Mouse (Mus musculus): ENCODE measurements around the gene Prr13. TPM values are rescaled to one million over a fixed set of nuclear protein-coding genes. Genes with fewer than 3 reads are reported as not detected.

Gene Prr13
- polyA plus RNA-seq, 1 experiment: 166 TPM

DNA sequence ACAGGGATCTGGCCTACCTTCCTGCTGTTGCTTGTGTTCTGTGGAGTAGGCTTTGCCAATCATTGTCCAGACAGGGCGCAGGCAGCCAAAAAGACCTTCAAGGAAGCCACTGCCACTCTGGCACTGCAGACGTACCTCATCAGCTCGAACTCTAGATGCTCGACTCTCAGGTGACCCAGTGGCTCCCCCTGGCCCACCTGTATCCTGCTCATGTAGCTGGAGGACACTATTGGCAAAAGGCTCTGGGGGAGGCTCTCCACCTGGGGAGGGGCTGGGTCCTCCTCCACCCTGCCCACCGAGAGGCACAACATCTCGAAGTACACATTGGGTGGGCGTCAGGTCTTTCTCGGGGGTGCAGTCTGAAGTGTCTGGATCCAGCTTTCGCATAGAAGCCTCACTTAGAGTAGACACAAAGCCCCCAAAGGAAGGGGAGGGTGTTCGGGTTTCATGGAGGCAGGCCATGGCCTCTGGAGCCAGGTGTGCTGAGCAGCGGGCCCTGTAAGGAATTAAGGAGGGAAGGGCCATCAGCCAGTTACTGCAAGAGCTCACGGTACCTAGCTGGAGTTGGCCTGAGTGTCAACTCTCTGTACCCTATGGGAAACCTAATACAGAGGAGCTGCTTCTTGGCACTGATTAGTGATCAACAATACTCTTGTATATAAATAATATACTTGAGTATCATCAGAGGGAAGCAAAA is 46.4 kb downstream of the Prr13 start:
- no peak for DNase-seq (ENCODE audit: low spot score)

DNA sequence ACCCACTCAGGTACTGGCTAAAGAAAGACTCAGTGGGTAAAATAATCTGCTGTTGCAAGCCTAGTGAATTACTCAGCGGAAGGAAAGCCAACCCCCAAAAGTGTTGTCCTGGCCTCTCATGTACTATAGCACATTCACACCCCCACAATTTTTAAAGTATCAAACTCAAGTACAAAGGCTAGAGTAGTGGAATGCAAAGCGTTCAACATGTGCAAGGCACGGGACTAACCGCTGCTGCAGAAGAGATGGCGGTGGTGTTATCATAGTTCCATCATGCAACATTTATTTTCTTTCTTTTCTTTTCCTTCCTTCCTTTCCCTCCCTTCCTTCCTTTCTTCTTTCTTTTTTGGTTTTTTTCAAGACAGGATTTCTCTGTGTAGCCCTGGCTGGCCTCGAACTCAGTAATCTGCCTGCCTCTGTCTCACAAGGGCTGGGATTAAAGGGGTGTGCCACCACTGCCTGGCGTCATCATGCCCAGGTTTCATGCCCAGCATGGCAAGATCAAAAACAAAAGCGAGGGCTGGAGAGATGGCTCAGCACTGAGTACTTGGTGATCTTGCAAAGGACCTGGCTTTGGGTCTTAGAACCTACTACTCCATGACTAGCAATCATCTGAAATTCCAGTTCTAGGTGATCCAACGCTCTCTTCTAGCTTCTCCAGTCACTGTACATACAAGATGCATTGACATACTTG is 47.1 kb downstream of the Prr13 start:
- DNase-seq (ENCODE audit: low spot score): no peak

DNA sequence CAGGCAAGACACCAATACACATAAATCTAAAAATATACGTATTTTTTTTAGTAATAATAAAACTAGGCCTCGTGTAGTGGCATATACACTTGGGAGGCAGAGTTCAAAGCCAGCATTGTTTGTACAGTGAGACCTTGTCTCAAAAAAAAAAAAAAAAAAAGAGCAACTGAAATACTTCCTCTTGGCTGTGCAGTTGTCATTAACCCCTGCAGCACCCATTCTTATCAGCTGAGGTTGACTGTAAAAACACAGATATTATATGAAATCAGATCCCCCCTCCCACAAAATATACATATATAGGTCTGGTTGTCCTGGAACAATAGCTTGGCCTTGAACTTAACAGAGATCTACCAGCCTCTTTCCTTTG is 47.6 kb downstream of the Prr13 start:
- DNase-seq (ENCODE audit: low spot score): no peak

DNA sequence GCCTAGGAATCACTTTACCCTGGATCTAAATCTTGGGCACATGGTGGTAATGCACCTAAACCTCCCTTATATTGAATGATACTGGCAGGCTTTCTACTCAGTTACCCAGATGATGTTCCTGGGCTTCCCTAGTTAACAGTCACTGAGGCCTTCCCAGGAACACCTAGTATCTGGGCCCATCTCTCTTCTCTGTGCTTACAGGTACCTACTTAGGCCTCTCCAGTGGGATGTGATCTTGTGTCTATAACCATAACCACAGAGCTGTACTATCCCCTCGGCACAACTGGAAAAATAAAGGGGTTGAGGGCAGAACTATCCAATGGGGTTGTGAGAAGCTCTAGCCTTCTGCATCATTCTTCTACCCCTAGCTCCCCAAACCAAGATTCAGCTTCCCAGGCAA is 48.0 kb downstream of the Prr13 start:
- no peak for DNase-seq (ENCODE audit: low spot score)

DNA sequence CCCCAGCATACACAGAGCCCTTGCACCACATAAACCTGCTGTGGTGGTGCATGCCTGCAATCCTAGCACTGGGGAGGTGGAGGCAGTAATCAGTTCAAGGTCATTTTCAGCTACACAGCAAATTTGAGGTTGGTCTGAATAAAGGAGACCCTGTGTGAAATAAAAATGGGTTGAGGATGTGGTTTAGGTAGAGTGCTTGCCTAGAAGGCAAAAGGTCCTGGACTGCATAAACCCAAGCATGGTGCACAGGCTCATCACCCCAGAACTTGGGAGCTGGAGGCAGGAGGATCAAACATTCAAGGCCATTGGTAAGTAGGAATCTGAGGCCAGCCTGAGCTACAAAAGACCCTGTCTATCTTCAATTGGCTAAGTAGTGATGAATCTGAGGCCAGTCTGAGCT is 48.7 kb downstream of the Prr13 start:
- DNase-seq (ENCODE audit: low spot score): no peak

DNA sequence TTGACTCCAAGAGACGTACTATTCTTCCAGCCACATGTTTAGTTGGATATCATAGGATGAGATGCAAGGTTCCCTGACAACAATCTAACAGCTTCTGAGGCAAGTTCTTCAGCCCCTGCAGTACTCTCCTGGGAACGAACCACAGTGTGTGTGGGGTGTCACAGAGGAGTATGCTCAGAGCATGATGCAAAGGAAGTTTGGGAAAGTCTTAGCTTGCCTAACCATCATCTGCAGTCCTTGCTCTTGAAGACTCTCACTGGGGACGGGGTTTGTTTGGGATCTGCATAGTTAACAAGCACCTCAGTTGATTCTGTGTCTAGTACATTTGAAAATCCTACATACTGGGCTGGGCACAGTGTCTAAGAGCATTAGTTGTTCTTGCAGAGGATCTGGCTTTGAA is 49.5 kb downstream of the Prr13 start:
- DNase-seq (ENCODE audit: low spot score): no peak

DNA sequence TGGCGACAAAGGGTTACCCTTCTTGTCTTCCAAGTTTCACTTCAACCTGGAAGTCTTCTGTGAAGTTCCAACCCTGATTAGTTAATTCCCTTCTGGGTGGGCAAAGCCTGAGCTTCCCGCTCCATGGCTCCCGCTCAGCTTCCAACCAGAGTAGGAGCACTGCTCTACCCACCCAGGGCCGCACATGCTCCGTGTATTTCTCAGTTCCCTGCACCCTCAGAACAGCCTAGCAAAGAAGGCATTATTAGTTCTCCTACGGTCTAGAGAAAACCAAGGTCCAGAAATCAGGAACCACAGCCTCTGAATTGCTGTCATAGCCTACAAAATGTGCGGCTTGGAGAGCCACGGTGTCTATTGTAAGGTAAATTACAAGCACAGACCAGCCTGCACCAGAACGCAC is 51.3 kb downstream of the Prr13 start:
- no peak for DNase-seq (ENCODE audit: low spot score)

DNA sequence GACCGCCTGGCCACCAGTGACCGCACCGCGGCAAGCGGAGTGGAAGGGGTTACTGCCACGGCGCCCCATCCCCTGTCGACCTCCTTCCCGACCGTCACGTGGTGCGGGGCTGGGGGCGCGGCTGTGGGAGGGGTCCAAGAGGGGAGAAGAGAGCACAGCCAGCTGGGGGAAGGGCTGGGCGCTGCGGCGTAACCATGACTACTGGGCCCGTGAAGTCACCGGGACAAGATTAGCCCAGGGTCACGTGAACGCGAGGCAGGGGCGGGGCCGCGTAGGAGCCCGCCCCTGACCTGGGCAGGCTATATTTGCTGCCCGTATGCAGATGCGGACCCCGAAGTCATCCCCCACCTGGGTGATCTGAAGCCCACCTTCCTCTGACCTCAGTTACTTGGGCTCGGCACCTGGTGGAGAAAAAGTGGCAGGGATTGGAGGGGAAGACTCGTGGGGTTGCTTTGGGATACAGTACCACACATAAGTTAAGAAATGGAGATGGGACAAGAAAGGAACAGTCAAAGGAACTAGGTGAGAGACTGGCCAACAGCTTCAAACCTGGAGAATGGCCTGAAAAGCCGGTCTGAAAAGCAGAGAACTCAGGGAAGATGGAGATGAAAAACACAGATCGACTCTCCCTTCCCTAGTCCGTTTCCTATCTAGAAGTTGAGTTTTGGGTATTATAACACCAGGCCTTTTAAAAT is 51.9 kb downstream of the Prr13 start:
- DNase-seq (ENCODE audit: low spot score): peak; percentile 65

DNA sequence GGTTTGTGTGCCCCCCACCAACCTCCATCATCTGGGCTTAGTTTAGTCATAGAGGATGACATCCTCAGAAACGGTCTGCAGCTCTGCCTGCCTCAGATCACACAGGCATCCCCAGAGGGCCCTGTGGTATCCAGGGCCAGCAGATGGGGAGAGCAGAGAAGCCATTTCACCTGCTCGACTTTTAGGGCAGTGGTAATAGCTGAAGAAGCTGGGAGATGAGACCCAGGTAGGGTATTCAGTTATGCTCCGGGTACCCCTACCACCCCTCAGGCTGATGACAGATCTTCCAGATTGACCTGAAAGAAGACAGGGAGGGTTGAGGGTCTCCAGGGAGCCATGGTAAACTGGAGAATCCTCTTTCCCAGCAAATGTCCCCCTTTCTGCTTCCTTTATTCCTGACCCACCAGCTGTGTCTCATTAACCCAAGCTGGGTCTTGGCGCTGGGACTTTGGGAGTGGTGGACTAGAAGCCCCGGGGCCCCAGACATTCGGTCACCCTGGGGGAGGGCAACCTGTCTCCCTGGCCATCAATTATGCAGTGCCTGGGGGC is 52.5 kb downstream of the Prr13 start:
- no peak for DNase-seq (ENCODE audit: low spot score)

DNA sequence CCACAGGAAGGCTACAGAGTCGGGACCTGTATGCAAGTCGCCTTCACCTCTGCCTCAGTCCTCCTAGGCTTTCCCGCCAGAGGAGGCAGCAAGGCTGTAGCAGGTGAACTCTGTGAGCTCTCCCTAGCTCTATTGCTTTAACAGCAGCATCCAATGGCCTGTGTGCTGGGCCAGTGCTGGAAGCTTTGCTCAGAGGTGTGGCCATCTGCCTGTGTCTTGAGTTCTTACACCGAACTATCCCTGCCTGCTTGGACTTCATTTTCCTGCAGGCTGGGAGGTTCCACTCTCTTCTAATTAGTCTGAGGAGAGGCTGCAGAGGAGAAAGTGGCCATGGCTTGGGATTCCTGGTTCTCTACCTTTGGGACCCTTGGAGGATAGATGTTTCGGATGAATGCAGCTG is 53.2 kb downstream of the Prr13 start:
- DNase-seq (ENCODE audit: low spot score): no peak

Other genes starting within 250 kb of the Prr13 start
- gene Itgb7, start 227.1 kb upstream of the Prr13 start, polyA plus RNA-seq (2012; rRNA removed): 7.0 and 13.2 TPM in 2 replicates
- gene Rarg, start 201.5 kb upstream of the Prr13 start, polyA plus RNA-seq (2012; rRNA removed): 72.2 and 76.7 TPM in 2 replicates
- gene Gm9918, start 188.5 kb upstream of the Prr13 start, polyA plus RNA-seq (2012; rRNA removed): 0.56 and 0.59 TPM in 2 replicates
- 62.6 and 64.4 TPM in 2 replicates for gene Mfsd5, start 179.6 kb upstream of the Prr13 start, polyA plus RNA-seq (2012; rRNA removed)
- gene Espl1, start 162.8 kb upstream of the Prr13 start, polyA plus RNA-seq (2012; rRNA removed): 1.7 and 1.9 TPM in 2 replicates
- 396 and 519 TPM in 2 replicates for gene Pfdn5, start 132.9 kb upstream of the Prr13 start, polyA plus RNA-seq (2012; rRNA removed)
- gene Myg1, start 127.3 kb upstream of the Prr13 start, polyA plus RNA-seq (2012; rRNA removed): 54.1 and 59.1 TPM in 2 replicates
- gene Aaas, start 108.3 kb upstream of the Prr13 start, polyA plus RNA-seq (2012; rRNA removed): 19.1 and 21.4 TPM in 2 replicates
- gene Sp7, start 91.8 kb upstream of the Prr13 start, polyA plus RNA-seq (2012; rRNA removed): 0.15 and 0.21 TPM in 2 replicates
- 19.1 and 24.2 TPM in 2 replicates for gene Sp1, start 52.9 kb upstream of the Prr13 start, polyA plus RNA-seq (2012; rRNA removed)
- 0.53 and 0.62 TPM in 2 replicates for gene Amhr2, start 13.7 kb upstream of the Prr13 start, polyA plus RNA-seq (2012; rRNA removed)
- gene Pcbp2, start 11.5 kb downstream of the Prr13 start, polyA plus RNA-seq (2012; rRNA removed): 328 and 432 TPM in 2 replicates
- not detected in 2 replicates for gene Gm10337, start 44.7 kb downstream of the Prr13 start, polyA plus RNA-seq (2012; rRNA removed)
- 13.1 and 13.7 TPM in 2 replicates for gene Map3k12, start 58.0 kb downstream of the Prr13 start, polyA plus RNA-seq (2012; rRNA removed)
- gene Tarbp2, start 59.2 kb downstream of the Prr13 start, polyA plus RNA-seq (2012; rRNA removed): 55.0 and 72.5 TPM in 2 replicates
- 8.1 and 8.2 TPM in 2 replicates for gene Npff, start 65.9 kb downstream of the Prr13 start, polyA plus RNA-seq (2012; rRNA removed)
- gene Gm28047, start 166.0 kb downstream of the Prr13 start, polyA plus RNA-seq (2012; rRNA removed): 0.10 and 0.17 TPM in 2 replicates
- 71.2 and 80.6 TPM in 2 replicates for gene Atf7, start 166.4 kb downstream of the Prr13 start, polyA plus RNA-seq (2012; rRNA removed)
- 363 and 422 TPM in 2 replicates for gene Atp5g2, start 213.3 kb downstream of the Prr13 start, polyA plus RNA-seq (2012; rRNA removed)